Mouse (Mus musculus): ENCODE results near the gene Cstf1. TPM values are rescaled to one million over a fixed set of nuclear protein-coding genes. Genes with fewer than 3 reads are reported as not detected.
A peak's percentile ranks its signal among the peaks of the same experiment; 100 is the strongest.

Gene Cstf1
- polyA plus RNA-seq (2012) = 0.76 and 1.7 TPM in 2 replicates

GRCm38 (mm10) chr2:172370411-172371223 is at the start of gene Cstf1, which contains the start of gene Aurka:
Gene Cstf1 (plus strand): TSS chr2:172370681.
Gene Aurka (minus strand): TSS chr2:172370535.
- Histone ChIP-seq H3K36me3 (ENCODE audit: control insufficient read depth) (peaks cover 76% of the 10 kb centered on the region), H3K27me3 (ENCODE audit: control insufficient read depth) (no peaks in the 10 kb centered on the region), H3K9me3 (ENCODE audit: control insufficient read depth, low read length) (no peaks in the 10 kb centered on the region), H3K4me3 (replicated peaks) (peak within 1 kb of the TSS; percentile 79), H3K4me1 (ENCODE audit: control insufficient read depth) (peaks cover 52% of the 10 kb centered on the region)
- TF ChIP-seq GATA1 (IDR thresholded peaks at IDR 0.05; ENCODE audit: low read length) (no peak), TAL1 (IDR thresholded peaks at IDR 0.05; ENCODE audit: low read length) (no peak)

DNA sequence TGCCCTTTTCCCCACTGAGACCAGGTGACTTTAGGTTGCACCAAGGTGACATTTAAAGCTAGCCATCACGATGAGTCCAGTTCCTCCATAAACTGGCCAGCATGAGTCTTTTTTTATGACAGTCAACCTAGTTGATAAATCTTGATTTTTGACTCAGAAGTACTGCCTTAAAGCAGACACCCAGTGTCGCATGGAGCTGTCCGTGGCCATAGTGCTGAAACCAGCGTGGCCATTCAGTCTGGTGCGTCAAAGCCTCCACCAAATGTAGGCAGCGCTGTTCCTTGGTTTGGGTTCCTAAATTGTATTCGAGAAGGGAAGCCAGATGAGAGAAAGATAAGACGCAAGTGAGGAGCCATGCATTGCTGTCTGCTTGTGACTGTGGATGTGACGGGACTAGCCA is 49.6 kb upstream of the Cstf1 start:
- no peak overlapping the region for H3K4me3 ChIP-seq (replicated peaks)
- H3K27me3 ChIP-seq (ENCODE audit: control insufficient read depth) = no peaks in the 10 kb centered on the region; the same call in 1 of the 2 replicates
- peaks cover 5% of the 10 kb centered on the region; the same call in 1 of the 2 replicates for H3K9me3 ChIP-seq (ENCODE audit: control insufficient read depth, low read length)

GRCm38 (mm10) chr2:172328248-172328647 is 42.2 kb upstream of the Cstf1 start:
- Histone ChIP-seq H3K4me1 (ENCODE audit: control insufficient read depth) (no peaks in the 10 kb centered on the region; the same call in 1 of the 2 replicates), H3K36me3 (ENCODE audit: control insufficient read depth) (no peaks in the 10 kb centered on the region), H3K9me3 (ENCODE audit: control insufficient read depth, low read length) (peaks cover 6% of the 10 kb centered on the region), H3K4me3 (replicated peaks) (no peak overlapping the region), H3K27me3 (ENCODE audit: control insufficient read depth) (peaks cover 40% of the 10 kb centered on the region)
- TF ChIP-seq TAL1 (IDR thresholded peaks at IDR 0.05; ENCODE audit: low read length) = no peak
- no peak for TF ChIP-seq GATA1 (IDR thresholded peaks at IDR 0.05; ENCODE audit: low read length)

More for the DNA sequence above, 49.6 kb upstream of the Cstf1 start:
- Histone ChIP-seq H3K4me1 (ENCODE audit: control insufficient read depth) (no peaks in the 10 kb centered on the region), H3K36me3 (ENCODE audit: control insufficient read depth) (no peaks in the 10 kb centered on the region)
- no peak for TF ChIP-seq TAL1 (IDR thresholded peaks at IDR 0.05; ENCODE audit: low read length)
- TF ChIP-seq GATA1 (IDR thresholded peaks at IDR 0.05; ENCODE audit: low read length) = no peak

GRCm38 (mm10) chr2:172329179-172329578 is 41.3 kb upstream of the Cstf1 start:
- no peaks in the 10 kb centered on the region for H3K36me3 ChIP-seq (ENCODE audit: control insufficient read depth)
- TF ChIP-seq TAL1 (IDR thresholded peaks at IDR 0.05; ENCODE audit: low read length) (no peak), GATA1 (IDR thresholded peaks at IDR 0.05; ENCODE audit: low read length) (no peak)
- peaks cover 6% of the 10 kb centered on the region for H3K9me3 ChIP-seq (ENCODE audit: control insufficient read depth, low read length)
- no peaks in the 10 kb centered on the region; the same call in 1 of the 2 replicates for H3K4me1 ChIP-seq (ENCODE audit: control insufficient read depth)
- peaks cover 45% of the 10 kb centered on the region for H3K27me3 ChIP-seq (ENCODE audit: control insufficient read depth)
- H3K4me3 ChIP-seq (replicated peaks) = no peak overlapping the region

DNA sequence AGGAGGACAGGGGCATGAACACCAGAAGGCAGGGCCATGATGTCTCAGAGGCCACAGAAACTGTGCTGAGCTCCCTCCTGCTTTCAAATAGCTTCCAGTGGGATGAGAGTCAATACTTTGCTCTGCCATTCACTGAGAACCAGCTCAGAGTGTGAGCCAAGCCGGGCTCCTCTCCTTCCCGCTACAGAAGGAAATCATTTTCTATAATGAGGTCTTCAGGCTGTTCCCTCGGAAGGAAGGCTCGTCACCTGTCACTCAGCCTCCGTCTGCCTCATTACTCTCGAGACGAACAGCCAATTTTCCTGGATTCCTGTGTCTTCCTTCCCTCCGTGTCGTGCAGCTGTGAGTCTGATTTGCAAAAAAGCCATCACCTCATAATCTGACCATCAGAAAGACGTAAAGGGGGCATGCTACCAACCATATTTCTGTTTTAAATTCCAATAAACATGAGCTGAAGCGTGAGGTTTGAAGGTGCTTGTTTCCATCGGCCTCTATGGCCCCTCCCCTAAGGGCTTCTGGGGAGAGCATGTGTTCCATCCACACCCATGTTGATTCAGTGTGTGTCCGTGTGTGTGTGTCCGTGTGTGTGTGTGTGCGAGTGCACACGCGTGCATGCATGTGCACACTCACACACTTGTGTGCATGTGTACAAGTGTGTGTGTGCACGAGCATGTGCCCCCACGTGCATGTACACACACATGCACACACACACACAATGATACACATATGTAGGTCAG is 32.1 kb upstream of the Cstf1 start:
- Histone ChIP-seq H3K36me3 (ENCODE audit: control insufficient read depth) (no peaks in the 10 kb centered on the region), H3K4me3 (replicated peaks) (no peak overlapping the region)

DNA sequence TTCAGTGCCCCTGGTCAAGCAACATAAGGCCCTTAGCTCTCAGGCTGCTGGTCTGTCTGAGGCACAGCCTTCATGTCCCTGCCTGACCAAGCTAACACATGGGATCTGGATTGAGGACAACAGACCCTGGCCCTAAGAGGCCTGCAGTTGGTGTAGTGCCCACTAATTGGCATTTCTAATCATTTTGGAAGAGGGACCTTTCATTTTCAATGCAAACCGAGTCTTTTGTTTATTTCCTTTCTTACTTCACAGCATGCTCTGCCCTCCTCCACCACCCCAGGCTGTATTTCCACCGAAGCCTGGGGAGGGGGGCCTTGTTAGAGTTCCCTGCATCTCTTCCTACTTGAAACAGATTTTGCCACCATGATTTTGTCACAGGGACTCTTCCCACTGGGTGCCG is 29.5 kb upstream of the Cstf1 start:
- Histone ChIP-seq H3K4me1 (ENCODE audit: control insufficient read depth) (peaks cover 16% of the 10 kb centered on the region), H3K27me3 (ENCODE audit: control insufficient read depth) (peaks cover 27% of the 10 kb centered on the region), H3K4me3 (replicated peaks) (no peak overlapping the region), H3K9me3 (ENCODE audit: control insufficient read depth, low read length) (peaks cover 15% of the 10 kb centered on the region), H3K36me3 (ENCODE audit: control insufficient read depth) (no peaks in the 10 kb centered on the region; the same call in 1 of the 2 replicates)
- TF ChIP-seq TAL1 (IDR thresholded peaks at IDR 0.05; ENCODE audit: low read length) (no peak), GATA1 (IDR thresholded peaks at IDR 0.05; ENCODE audit: low read length) (no peak)

More for the DNA sequence above, 32.1 kb upstream of the Cstf1 start:
- TF ChIP-seq GATA1 (IDR thresholded peaks at IDR 0.05; ENCODE audit: low read length) (no peak), TAL1 (IDR thresholded peaks at IDR 0.05; ENCODE audit: low read length) (no peak)
- no peaks in the 10 kb centered on the region for H3K4me1 ChIP-seq (ENCODE audit: control insufficient read depth)
- peaks cover 15% of the 10 kb centered on the region for H3K9me3 ChIP-seq (ENCODE audit: control insufficient read depth, low read length)
- H3K27me3 ChIP-seq (ENCODE audit: control insufficient read depth) = peaks cover 31% of the 10 kb centered on the region

- H3K4me1 ChIP-seq (ENCODE audit: control insufficient read depth) = peaks cover 16% of the 10 kb centered on the region
- peaks cover 6% of the 10 kb centered on the region for H3K36me3 ChIP-seq (ENCODE audit: control insufficient read depth)
- H3K27me3 ChIP-seq (ENCODE audit: control insufficient read depth) = peaks cover 27% of the 10 kb centered on the region
- no peak overlapping the region for H3K4me3 ChIP-seq (replicated peaks)
- H3K9me3 ChIP-seq (ENCODE audit: control insufficient read depth, low read length) = peaks cover 12% of the 10 kb centered on the region
- no peak for TF ChIP-seq GATA1 (IDR thresholded peaks at IDR 0.05; ENCODE audit: low read length)
- TF ChIP-seq TAL1 (IDR thresholded peaks at IDR 0.05; ENCODE audit: low read length) = no peak
Observed at GRCm38 (mm10) chr2:172341606-172342005, 28.9 kb upstream of the Cstf1 start.

- Histone ChIP-seq H3K9me3 (ENCODE audit: control insufficient read depth, low read length) (peaks cover 6% of the 10 kb centered on the region), H3K36me3 (ENCODE audit: control insufficient read depth) (peaks cover 28% of the 10 kb centered on the region), H3K27me3 (ENCODE audit: control insufficient read depth) (peaks cover 22% of the 10 kb centered on the region), H3K4me3 (replicated peaks) (no peak overlapping the region), H3K4me1 (ENCODE audit: control insufficient read depth) (peaks cover 36% of the 10 kb centered on the region)
- TF ChIP-seq TAL1 (IDR thresholded peaks at IDR 0.05; ENCODE audit: low read length) = no peak
- TF ChIP-seq GATA1 (IDR thresholded peaks at IDR 0.05; ENCODE audit: low read length) = no peak
Observed at GRCm38 (mm10) chr2:172343751-172344150, 26.7 kb upstream of the Cstf1 start.

DNA sequence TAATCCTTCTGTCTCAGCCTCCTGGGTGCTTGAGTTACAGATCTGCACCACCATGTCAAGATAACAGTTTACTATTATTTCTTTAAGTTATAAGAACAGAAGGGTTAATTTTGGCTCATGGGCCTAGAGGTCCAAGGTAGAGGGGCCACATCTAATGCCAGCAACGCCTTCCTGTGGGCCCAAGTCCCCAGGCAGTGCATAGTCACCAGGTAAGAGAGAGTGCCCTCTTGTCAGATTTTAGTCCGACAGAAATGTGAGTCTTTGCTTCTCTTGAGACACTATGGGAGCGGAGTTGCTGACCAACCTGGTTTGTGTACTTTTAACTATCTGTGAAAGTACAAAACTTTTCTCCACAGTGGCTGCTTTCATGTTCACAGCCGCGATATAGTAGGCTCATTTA is 25.8 kb upstream of the Cstf1 start:
- Histone ChIP-seq H3K4me3 (replicated peaks) (peak overlapping the region; percentile 86), H3K9me3 (ENCODE audit: control insufficient read depth, low read length) (no peaks in the 10 kb centered on the region; the same call in 1 of the 2 replicates), H3K4me1 (ENCODE audit: control insufficient read depth) (peaks cover 45% of the 10 kb centered on the region), H3K36me3 (ENCODE audit: control insufficient read depth) (peaks cover 37% of the 10 kb centered on the region), H3K27me3 (ENCODE audit: control insufficient read depth) (peaks cover 20% of the 10 kb centered on the region)
- no peak for TF ChIP-seq GATA1 (IDR thresholded peaks at IDR 0.05; ENCODE audit: low read length)
- TF ChIP-seq TAL1 (IDR thresholded peaks at IDR 0.05; ENCODE audit: low read length) = no peak

Measured in erythroblast, embryonic 14.5 days (primary cell).